Mouse (Mus musculus): ENCODE results near the gene Tcf12.
A peak's percentile ranks its signal among the peaks of the same experiment; 100 is the strongest.

Gene Tcf12

GRCm38 (mm10) chr9:71915871-71916661 is 195.6 kb downstream of the Tcf12 start:
- DNase-seq (ENCODE audit: low spot score) = no peak

GRCm38 (mm10) chr9:71906522-71906921 is 205.1 kb downstream of the Tcf12 start:
- no peak for DNase-seq (ENCODE audit: low spot score)

DNA sequence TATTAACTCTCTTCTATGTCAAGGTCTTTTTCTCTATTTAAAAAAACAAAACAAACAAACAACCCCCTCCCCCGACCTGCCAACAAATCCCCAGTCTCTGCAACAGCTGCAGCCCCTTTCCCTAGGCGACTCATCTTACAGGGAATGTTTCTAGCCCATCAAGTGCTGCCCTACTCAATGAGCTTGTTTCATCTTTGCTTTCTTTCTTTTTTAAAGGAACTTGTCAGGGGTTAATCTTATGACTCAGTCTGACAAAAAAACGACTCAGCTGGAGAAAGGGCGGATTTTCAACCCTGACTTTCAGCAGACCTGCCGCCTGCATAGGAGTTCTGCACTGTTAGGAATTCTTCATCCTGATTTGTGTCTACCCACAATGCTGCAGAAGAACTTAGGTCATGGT is 212.8 kb downstream of the Tcf12 start:
- DNase-seq (ENCODE audit: low spot score) = no peak

DNA sequence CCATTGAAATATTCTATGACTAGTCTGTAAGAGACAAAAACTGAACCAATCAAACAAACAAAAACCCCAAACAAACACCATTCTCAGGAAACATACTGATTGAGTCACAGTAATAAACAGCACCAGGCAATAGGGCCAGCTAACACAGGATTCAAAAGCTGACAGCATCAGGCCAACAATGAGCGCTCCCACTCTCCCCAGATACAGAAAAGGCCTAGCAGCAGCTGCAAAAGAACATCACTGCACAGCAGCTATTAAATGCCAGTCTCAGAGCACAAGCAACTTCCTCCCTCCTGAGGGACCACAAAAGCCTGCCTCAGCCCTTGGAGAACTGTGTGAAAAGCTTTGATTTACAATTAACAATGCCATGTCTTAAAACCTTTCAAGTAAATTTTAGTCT is 214.3 kb downstream of the Tcf12 start:
- peak; percentile 65 for DNase-seq (ENCODE audit: low spot score)

DNA sequence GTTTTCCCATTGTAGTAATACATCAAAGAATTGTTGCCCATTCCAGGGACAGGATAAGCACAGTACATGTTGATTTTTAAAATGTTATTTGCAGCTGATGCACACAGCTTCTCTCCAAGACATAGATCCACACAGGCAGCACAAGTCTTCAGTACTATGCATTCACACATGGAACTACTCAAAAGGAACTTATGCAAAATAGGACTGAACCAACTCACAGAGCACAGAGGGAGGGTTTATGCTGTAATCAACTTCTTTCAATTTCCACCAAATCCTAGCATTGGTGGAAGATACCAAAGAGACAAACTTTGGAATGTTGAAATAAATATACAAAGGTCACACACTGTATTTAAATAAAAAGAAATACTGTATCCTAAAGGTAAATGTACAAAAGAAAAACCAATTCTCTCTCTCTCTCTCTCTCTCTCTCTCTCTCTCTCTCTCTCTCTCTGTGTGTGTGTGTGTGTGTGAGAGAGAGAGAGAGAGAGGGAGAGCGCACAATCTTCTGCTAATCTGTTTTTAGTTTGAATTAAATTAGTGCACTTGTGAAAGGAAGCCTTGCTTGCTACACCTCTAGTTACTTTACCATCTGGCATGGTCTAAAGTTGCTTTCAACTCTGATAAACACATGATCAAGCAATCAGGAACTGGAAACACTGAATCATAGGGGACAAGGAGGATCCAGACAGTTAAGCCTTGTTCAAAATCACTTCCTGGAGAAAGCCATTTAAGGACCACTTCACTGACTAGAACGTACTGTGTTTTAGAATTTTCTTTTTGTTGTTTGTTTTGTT is 215.5 kb downstream of the Tcf12 start:
- DNase-seq (ENCODE audit: low spot score) = peak; percentile 70

DNA sequence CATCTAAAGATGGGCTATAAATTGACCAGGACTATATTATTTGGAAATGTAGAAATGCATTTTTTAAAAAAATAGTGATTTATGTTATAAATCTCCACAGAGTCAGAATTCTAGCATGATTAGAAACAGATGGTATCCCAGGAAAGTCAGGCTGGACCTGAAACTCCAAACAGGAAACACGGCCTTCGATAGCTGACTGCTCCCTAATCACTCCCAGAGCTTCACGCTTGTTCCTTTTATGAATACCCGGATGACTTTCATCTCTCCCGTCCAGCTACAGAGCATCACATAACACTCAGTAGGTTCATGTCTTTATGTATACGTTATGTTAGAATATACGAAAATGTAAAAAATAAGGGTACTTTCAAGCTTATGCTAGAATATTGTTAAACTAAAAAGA is 216.4 kb downstream of the Tcf12 start:
- peak; percentile 42 for DNase-seq (ENCODE audit: low spot score)

DNA sequence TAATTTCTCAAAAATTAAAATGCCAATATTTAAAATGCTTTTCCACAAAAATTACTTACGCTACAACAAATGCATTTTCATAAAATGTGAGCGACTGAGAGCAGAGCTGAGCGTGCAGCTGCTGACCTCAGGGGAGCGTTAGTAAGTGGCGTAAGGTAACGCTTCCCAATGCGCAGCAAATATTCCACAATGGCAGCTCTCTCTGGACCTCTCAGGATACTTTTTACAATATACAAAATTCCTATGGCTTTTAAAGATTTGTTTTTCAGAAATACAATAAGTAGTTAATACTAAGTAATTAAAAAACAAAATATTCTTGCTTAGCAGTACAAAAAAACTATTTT is 216.8 kb downstream of the Tcf12 start:
- no peak for DNase-seq (ENCODE audit: low spot score)

DNA sequence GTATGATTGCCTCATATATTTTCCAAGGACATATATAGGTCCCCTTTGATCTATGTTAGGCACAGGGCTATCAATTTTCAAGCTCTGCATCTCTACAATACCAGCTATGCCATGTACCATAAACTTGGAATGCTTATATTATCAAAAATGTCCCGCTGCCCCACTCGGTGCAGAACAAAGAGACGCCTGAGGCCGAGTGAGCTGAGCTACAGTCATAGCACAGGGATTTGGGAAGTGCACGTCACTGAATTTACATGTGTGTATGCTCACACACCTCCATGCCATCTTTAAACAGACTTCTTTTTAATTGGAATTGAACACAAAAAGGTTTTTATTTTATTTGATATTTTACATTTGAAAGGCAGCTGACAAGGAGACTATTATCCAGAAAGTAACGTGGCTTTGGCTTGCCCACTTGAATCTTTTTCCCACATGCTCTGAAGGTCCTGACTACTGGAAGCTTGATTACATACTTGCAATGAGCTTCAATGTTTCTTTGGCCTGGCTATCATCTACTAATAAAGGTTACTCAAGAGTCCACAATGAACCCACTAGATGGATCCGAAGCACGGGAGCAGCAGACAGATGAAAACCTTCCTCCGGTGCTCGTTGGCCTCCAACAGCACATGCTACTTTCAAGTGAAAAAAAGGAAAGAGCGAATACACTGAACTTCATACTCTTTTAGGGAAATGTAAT is 217.3 kb downstream of the Tcf12 start:
- DNase-seq (ENCODE audit: low spot score) = no peak

- DNase-seq (ENCODE audit: low spot score) = no peak
These were observed 223.2 kb downstream of the Tcf12 start for GRCm38 (mm10) chr9:71888450-71888849.

GRCm38 (mm10) chr9:71880629-71881028 is 231.0 kb downstream of the Tcf12 start:
- DNase-seq (ENCODE audit: low spot score) = peak; percentile 67

DNA sequence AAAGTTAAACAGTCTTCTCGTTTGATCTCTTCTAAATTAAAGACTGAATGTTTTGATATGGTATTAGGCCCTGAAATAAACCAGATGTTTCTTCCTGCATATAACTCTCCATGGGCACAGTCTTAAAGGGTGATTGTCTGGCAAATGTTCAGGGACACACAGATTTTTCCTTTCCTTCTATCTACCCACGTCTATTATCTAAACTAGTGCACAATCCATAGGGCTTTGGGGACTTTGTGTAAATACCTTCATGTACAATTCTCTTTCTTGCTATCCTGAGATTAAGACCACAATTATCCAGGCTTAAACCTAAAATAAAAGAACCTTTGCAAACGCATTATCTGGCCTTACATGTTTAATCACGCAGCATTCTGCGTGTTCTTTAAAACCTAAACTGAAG is 231.7 kb downstream of the Tcf12 start:
- DNase-seq (ENCODE audit: low spot score) = peak; percentile 37

GRCm38 (mm10) chr9:71879415-71879814 is 232.3 kb downstream of the Tcf12 start:
- peak; percentile 66 for DNase-seq (ENCODE audit: low spot score)

GRCm38 (mm10) chr9:71877867-71878266 is 233.8 kb downstream of the Tcf12 start:
- DNase-seq (ENCODE audit: low spot score) = no peak

DNA sequence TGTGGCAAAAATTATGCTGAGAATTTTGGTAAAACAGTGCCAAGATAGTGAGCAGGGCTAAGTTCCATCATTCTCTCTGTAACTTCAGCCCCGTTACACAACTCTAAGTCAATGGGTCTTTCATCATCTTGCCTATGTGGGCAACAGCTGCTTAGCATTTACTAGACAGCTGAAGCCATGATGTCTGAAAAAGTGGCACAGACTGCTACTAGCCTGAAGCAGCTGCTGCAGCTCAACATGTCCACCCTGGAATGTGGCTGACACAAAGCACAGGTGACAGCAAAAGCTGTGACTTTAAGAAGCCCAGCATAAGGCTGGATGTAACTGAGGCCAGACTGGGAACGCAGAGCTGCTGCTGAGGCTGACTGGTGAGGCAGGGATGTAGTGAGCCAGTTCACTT is 236.9 kb downstream of the Tcf12 start:
- DNase-seq (ENCODE audit: low spot score) = no peak

GRCm38 (mm10) chr9:71874035-71874572 is 237.6 kb downstream of the Tcf12 start:
- no peak for DNase-seq (ENCODE audit: low spot score)

DNA sequence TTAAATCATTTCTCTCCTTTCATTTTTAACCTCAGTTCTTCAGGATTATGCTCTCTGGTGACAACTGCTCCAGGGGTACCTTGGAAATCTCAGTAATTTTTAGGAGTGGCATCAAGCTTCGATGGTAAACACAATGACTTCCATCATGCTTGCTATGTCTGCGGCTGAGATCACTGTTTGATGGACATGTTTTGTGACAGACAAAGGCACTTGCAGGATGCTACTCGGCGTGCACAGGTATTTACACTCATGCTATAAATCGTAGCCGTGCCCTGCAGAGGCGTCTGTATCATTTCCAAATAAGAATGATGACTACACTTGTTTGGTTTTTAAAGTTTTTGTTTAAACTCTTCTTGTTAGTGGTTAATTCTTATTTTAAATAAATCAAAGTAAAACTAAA is 248.3 kb downstream of the Tcf12 start:
- DNase-seq (ENCODE audit: low spot score) = no peak

DNA sequence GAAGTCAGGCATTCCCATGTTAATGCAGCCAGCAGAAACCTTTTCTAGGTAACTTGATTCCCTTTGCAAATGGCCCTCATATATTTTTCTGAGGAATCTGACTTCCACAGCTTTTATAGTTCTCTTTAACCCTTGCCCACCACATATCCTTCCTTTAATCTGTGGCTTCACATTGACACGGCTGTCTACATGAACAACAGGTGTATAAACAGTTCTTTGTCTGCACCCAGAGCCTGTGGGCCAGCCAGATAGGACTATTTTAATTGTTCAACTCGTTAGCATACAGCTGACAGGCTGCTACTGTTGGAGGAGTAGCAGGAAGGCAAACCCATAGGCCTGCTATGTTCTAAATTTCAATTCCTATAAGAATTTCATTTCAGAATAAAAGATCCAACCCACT is 250.0 kb downstream of the Tcf12 start:
- DNase-seq (ENCODE audit: low spot score) = no peak

- no peak for DNase-seq (ENCODE audit: low spot score)
These were observed 253.7 kb downstream of the Tcf12 start for GRCm38 (mm10) chr9:71857926-71858325.

DNA sequence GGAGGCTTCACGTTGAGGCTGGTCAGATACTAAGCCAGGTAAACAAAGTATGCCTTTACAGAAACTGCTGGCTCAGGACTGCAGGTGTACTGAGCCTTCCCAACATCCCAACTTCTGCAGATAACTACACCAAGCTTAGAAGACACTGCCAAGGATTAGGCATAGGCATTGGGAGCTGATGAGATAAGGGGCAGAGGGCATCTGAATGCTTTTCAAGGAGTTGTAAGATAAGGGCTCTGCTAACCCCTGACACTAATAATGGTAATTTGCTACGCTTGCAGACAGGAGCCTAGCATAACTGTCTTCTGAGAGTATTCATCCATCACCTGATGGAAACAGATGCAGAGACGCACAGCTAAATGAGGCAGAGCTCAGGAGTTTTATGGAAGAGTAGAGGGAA is 257.8 kb downstream of the Tcf12 start:
- no peak for DNase-seq (ENCODE audit: low spot score)

DNA sequence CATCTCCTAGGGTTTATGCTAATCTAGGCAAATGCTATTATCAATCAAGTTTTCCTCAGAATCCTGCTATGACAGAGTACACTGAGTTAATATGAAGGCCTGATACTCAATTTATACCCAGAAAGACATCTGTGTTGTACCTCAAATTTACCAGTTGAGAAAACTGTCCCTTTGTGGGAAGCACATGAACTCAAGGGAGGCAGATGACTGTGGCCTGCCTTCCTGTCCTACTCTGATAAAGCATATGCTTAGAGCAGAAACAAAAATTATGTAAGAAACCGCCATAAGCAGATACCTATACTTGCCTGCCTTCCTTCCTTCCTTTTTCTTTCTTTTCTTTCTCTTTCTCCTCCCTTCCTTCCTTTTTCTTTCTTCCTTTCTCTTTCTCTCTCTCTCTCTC is 261.4 kb downstream of the Tcf12 start:
- DNase-seq (ENCODE audit: low spot score) = no peak

DNA sequence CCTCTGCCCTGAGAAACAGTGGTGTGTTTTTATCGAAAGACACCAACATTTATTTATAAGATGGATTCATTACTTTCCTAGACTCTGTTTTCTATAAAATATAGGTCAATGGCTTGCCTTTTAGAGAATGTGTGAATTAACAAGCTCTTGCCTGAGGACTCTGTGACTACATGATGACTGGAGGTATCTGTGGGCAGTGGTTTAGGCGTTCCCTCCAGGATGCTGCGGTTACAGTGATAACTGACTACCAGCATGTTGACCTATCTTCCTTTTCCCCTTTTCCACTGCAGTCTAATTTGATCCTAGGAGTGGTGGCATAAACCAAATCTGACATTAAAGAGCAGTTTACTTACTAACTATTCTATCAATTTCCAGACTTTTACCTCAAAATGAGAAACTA is 263.3 kb downstream of the Tcf12 start:
- no peak for DNase-seq (ENCODE audit: low spot score)

- no peak for DNase-seq (ENCODE audit: low spot score)
These were observed 263.8 kb downstream of the Tcf12 start for GRCm38 (mm10) chr9:71847921-71848320.

DNA sequence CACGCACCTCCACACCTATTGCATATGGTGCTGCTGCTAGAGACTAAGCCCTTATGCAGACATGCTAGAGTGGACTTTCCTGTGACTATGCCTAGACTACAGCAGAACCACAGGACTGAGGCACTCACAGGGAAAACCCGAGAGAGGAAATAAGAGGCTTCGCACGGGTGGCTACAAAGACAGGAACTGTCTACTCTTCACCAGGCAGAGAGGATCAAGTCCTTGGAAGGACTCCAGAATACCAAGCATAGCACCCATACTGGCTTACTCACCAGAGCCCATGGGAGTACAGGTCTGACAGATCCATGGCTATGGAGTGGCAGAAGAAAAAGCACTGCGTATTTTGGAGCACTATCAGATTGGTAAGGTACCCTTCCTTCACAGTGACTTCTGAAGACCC is 269.8 kb downstream of the Tcf12 start:
- DNase-seq (ENCODE audit: low spot score) = no peak
